Mouse (Mus musculus): ENCODE measurements around the gene Krt33a. TPM values are rescaled to one million over a fixed set of nuclear protein-coding genes. Genes with fewer than 3 reads are reported as not detected.

Gene Krt33a
- polyA plus RNA-seq, 1 experiment = 0.09 TPM

GRCm38 (mm10) chr11:99986180-99986647 lies 29.8 kb downstream of the Krt33a start, which contains the start of gene Krtap16-1:
Krtap16-1 (minus strand) TSS chr11:99986597.
- DNase-seq (ENCODE audit: low read depth) = no peak

GRCm38 (mm10) chr11:99985291-99986092 lies 30.5 kb downstream of the Krt33a start:
- no peak for DNase-seq (ENCODE audit: low read depth)

- no peak for DNase-seq (ENCODE audit: low read depth)
Observed at GRCm38 (mm10) chr11:99983442-99983841, 32.6 kb downstream of the Krt33a start.

GRCm38 (mm10) chr11:99982731-99983130 lies 33.3 kb downstream of the Krt33a start:
- DNase-seq (ENCODE audit: low read depth) = no peak

- no peak for DNase-seq (ENCODE audit: low read depth)
Observed at GRCm38 (mm10) chr11:99978953-99979352, 37.1 kb downstream of the Krt33a start, which contains the start of gene Krtap29-1. Krtap29-1 (minus strand) TSS chr11:99979053.

- no peak for DNase-seq (ENCODE audit: low read depth)
Observed at GRCm38 (mm10) chr11:99965961-99966360, 50.1 kb downstream of the Krt33a start.

- DNase-seq (ENCODE audit: low read depth) = no peak
Observed at GRCm38 (mm10) chr11:99964213-99964612, 51.8 kb downstream of the Krt33a start.

Other genes with a start within 250 kb of the Krt33a start
- gene Gm11595, start 243.3 kb downstream of the Krt33a start, polyA plus RNA-seq (2012; rRNA removed) = not detected in 2 replicates
- not detected in 2 replicates for gene Krtap4-8, start 235.5 kb downstream of the Krt33a start, polyA plus RNA-seq (2012; rRNA removed)
- not detected in 2 replicates for gene Krtap4-9, start 231.0 kb downstream of the Krt33a start, polyA plus RNA-seq (2012; rRNA removed)
- gene Gm11596, start 222.7 kb downstream of the Krt33a start, polyA plus RNA-seq (2012; rRNA removed) = not detected in 2 replicates
- gene Gm11569, start 217.3 kb downstream of the Krt33a start, polyA plus RNA-seq (2012; rRNA removed) = not detected in 2 replicates
- not detected in 2 replicates for gene Gm11554, start 211.8 kb downstream of the Krt33a start, polyA plus RNA-seq (2012; rRNA removed)
- gene Krtap4-13, start 206.3 kb downstream of the Krt33a start, polyA plus RNA-seq (2012; rRNA removed) = not detected in 2 replicates
- not detected in 2 replicates for gene Gm11564, start 200.5 kb downstream of the Krt33a start, polyA plus RNA-seq (2012; rRNA removed)
- not detected in 2 replicates for gene 2300003K06Rik, start 178.1 kb downstream of the Krt33a start, polyA plus RNA-seq (2012; rRNA removed)
- gene Krtap4-16, start 164.6 kb downstream of the Krt33a start, polyA plus RNA-seq (2012; rRNA removed) = not detected in 2 replicates
- not detected in 2 replicates for gene Gm11568, start 158.3 kb downstream of the Krt33a start, polyA plus RNA-seq (2012; rRNA removed)
- not detected in 2 replicates for gene Gm11559, start 151.7 kb downstream of the Krt33a start, polyA plus RNA-seq (2012; rRNA removed)
- not detected in 2 replicates for gene Krtap9-1, start 142.8 kb downstream of the Krt33a start, polyA plus RNA-seq (2012; rRNA removed)
- gene Gm11567, start 137.0 kb downstream of the Krt33a start, polyA plus RNA-seq (2012; rRNA removed) = not detected in 2 replicates
- gene Krtap31-1, start 108.3 kb downstream of the Krt33a start, polyA plus RNA-seq (2012; rRNA removed) = not detected in 2 replicates
- not detected in 2 replicates for gene Gm11565, start 101.5 kb downstream of the Krt33a start, polyA plus RNA-seq (2012; rRNA removed)
- not detected in 2 replicates for gene Krtap31-2, start 79.9 kb downstream of the Krt33a start, polyA plus RNA-seq (2012; rRNA removed)
- not detected in 2 replicates for gene Krtap9-5, start 67.7 kb downstream of the Krt33a start, polyA plus RNA-seq (2012; rRNA removed)
- gene Krtap29-1, start 37.2 kb downstream of the Krt33a start, polyA plus RNA-seq (2012; rRNA removed) = not detected in 2 replicates
- gene Krtap16-1, start 29.6 kb downstream of the Krt33a start, polyA plus RNA-seq (2012; rRNA removed) = not detected in 2 replicates
- not detected in 2 replicates for gene Krtap17-1, start 22.2 kb downstream of the Krt33a start, polyA plus RNA-seq (2012; rRNA removed)
- gene Krt33b, start 13.7 kb upstream of the Krt33a start, polyA plus RNA-seq (2012; rRNA removed) = not detected in 2 replicates
- not detected in 2 replicates for gene Krt34, start 25.3 kb upstream of the Krt33a start, polyA plus RNA-seq (2012; rRNA removed)
- gene Krt31, start 34.3 kb upstream of the Krt33a start, polyA plus RNA-seq (2012; rRNA removed) = 0.16 and 0.19 TPM in 2 replicates
- gene Krt32, start 72.0 kb upstream of the Krt33a start, polyA plus RNA-seq (2012; rRNA removed) = 0.71 and 3.7 TPM in 2 replicates
- 0.13 and 0.35 TPM in 2 replicates for gene Krt35, start 80.0 kb upstream of the Krt33a start, polyA plus RNA-seq (2012; rRNA removed)
- 0.63 and 1.0 TPM in 2 replicates for gene Krt36, start 89.4 kb upstream of the Krt33a start, polyA plus RNA-seq (2012; rRNA removed)
- gene Krt13, start 105.4 kb upstream of the Krt33a start, polyA plus RNA-seq (2012; rRNA removed) = not detected in 2 replicates
- 22.6 and 22.7 TPM in 2 replicates for gene Krt15, start 119.7 kb upstream of the Krt33a start, polyA plus RNA-seq (2012; rRNA removed)
- gene Krt19, start 132.5 kb upstream of the Krt33a start, polyA plus RNA-seq (2012; rRNA removed) = 181 and 213 TPM in 2 replicates
- gene Krt9, start 177.0 kb upstream of the Krt33a start, polyA plus RNA-seq (2012; rRNA removed) = 0.04 TPM in 1 of 2 replicates, not detected in the other
- 40.0 and 42.3 TPM in 2 replicates for gene Krt14, start 191.3 kb upstream of the Krt33a start, polyA plus RNA-seq (2012; rRNA removed)
- not detected in 2 replicates for gene Krt16, start 232.7 kb upstream of the Krt33a start, polyA plus RNA-seq (2012; rRNA removed)
- gene Krt17, start 244.8 kb upstream of the Krt33a start, polyA plus RNA-seq (2012; rRNA removed) = 2.4 and 2.9 TPM in 2 replicates

All from gonadal fat pad, adult 2 months (tissue).